Mouse (Mus musculus) spleen, adult 2 months (tissue): ENCODE measurements around the gene Atp6v0c.

Experiments
- CTCF ChIP-seq: fragments of 200-500 bp; IDR thresholded peaks from 2 replicates; pipeline ENCODE4 v1.5.1; 2011; ENCODE audit warnings: mild to moderate bottlenecking, inconsistent platforms; ENCODE audit not compliant: insufficient read depth, insufficient read length, insufficient replicate concordance; ENCODE audit errors: extremely low read depth
- POLR2A ChIP-seq: fragments of 200-500 bp; IDR thresholded peaks from 2 replicates; pipeline ENCODE4 v1.6.1; 2011; ENCODE audit warnings: low read depth, low read length, inconsistent platforms

DNA sequence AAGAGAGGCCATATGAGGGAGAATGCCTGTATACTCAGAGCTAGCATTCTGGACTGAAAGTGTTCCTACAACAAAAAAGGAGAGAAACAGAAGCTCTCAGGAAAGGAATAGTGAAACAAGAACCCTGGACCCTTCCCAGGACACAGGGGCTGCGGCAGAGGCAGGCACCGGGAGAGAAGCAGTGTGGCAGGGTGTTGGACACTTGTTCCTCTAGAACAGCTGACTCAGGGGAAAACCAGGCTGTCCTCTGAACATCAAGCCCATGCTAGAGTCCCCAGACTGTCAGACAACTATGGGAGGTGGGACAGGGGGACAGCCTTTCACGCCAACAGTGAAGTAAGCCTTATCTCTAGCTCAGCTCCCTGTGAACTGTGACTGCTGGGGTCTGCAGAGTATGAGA, 41.1 kb upstream of the Atp6v0c start:
- TF ChIP-seq POLR2A (no peak), CTCF (no peak)
